Mouse (Mus musculus) layer of hippocampus, adult 11-12 months (tissue): ENCODE measurements at regions not wholly inside any gene's neighbourhood (a gene's known extent, or its start where the extent isn't known, plus 50 kb on each side); places are given as distances from the start of the nearest gene placed in this dataset.

Experiments
- DNase-seq: peaks from one replicate; pipeline ENCODE4 v3.0.0; 2022; ENCODE audit warnings: low spot score

DNA sequence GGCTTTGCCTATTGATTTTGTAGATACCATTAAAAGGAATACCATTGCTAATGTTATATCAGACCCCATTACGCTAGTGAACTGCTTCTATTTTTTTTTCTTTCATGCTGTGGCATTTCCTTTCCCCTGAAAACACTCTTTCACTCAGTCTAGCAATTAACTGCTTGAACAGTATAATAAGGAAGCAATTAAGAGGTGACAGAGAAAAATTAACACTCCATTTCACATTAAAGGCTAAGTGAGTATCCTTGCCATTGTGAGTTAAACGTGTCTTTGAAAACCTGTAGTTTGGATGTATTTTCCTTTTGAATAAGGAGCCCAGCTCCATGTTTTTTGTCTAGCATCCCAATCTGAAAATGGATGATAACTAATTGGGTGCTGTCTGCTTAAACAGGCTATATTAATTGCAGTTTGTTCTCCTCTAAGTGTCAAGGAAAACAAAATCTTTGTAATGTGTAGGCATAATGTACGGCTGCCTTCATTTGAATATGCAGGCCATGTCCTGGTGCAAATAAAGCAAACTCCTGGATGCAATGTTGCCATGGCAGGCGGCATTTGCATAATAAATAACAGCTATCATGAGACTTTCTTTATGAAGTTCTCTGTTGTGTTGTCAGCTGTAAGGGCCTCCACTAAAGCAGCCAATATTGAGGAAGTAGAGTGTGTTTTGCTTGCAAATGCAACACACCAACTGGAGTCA is 423.3 kb downstream of the Zic3 start:
- DNase-seq: no peak

DNA sequence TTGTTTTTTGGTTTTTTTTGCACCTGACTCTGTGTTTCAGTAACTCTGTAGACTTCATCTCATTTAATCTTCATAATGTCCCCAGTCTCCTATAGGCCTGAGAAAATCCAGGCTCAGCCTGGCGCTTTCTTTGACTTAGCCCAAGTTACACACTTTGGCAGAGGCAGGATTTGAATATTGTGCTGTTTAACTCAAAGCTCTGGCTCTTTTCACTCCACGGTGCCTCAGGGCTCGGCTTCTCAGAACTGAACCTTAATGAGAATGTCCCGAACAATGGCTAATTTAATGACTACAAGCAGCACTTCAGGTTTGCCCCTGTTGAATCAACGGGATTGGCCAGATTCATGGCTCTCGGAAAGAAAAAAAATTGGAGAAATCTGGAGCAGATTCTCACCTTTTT is 425.1 kb downstream of the Zic3 start:
- no peak for DNase-seq

DNA sequence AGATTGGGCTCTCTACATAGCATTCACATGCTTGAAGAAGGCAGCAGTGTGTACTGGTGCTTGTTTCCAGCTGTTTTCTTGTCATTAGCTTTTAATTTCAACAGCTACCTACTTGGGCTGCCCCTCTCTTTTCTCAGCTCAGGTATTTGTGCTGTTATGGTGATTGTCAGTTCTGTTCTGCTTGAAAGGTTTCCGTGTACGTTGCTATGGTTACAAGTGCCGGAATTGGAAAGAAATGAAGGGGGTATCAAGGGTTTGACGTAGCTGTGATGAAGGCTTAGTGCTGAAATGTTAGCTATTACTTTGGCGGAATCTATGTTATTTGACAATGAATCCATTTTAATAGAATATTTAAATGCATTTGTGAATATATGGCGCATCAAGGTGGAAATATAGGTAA is 439.5 kb upstream of the 4930550L24Rik start:
- no peak for DNase-seq

DNA sequence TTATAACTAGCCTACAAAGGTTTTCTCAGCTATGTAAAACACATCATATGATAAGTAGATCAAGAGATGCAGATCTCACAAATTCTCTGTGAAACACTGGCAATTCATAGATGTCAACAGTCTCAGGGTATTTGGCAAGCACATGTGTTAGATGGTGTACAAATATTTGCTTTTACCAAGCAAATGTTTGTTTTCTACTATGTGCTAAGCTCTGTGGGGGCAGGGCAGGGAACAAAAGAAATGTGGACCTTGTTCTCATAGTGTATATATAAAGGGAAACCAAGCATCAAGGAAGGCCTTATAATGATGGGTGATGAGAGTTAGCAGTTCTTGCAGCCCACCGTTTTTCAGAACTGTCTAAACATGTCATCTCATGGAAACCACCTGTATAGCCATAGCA is 438.2 kb upstream of the 4930550L24Rik start:
- no peak for DNase-seq

DNA sequence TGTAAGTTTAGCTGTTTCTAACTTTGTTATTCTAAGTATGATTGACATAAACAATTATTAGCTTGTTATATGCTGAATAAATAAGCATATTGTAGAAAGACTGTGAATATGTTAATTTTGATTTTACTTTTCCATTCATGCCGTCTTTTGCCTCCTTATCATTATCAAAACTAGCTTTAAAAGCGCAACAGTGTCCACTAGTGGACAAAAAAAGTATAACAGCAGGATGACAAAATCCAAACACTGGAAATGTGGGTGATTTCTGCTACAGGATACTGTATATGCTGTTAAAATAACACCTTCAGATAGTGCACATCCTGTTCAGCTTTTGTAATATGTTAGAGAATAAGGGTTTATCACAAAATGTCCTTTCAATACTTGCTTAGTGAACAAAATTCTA is 418.3 kb upstream of the 4930550L24Rik start:
- DNase-seq: peak; percentile 21

DNA sequence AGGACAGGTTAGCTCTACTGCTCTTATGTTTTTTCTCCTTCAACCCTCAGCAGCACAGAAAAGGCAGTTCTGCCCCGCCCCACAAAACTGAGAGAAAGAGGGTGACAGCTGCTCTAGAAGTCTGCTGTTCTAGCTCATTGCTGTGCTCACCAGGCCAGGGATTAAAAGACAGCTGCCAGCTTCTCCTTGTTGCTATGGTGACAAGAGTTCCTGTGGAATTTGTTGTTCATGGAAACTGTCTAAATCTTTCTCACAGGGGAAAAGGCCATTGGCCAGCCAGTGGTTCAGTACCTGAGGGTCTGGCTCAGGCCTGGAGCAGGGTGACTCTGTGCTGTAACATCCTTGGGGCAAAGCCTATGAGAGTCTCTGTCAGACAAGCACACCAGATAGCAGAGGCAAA is 405.6 kb upstream of the 4930550L24Rik start:
- DNase-seq: peak; percentile 15

DNA sequence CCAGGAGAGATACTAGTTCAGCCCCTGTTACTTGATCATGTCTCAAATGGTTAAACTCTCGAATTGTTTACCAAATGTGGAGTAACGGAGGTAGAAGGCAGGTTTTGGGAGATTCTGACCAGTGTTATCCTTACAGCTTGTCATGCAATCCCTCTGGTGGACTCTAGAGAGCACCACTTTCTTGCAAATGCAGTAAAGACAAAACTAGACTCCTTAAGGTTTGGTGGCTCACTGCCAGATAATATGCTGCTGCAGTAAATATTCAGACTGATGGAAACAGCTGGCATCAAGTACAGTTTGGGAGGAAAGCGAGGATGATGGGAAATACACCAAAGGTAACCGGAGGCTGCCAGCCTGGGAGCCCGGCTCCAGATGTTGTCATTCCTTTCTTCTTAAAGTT is 394.2 kb upstream of the 4930550L24Rik start:
- DNase-seq: no peak
